Mouse (Mus musculus) gastrocnemius, adult 2 months (tissue): ENCODE results near the gene Slc22a15. TPM values are rescaled to one million over a fixed set of nuclear protein-coding genes. Genes with fewer than 3 reads are reported as not detected.
"Not testable (repeated sequence)": the region's sequence is repeated elsewhere in the genome, so short reads cannot be mapped to it uniquely, and the experiment has no call there.

Source experiments
- DNase-seq: peaks from one replicate; pipeline ENCODE4 v3.0.0; 2022
- H3K27ac ChIP-seq: fragments of 200-600 bp; 2 replicates; pipeline ENCODE4 v1.8.1; 2022; ENCODE audit warnings: mild to moderate bottlenecking
- H3K4me3 ChIP-seq: fragments of 200-600 bp; 2 replicates; pipeline ENCODE4 v1.8.1; 2022; ENCODE audit warnings: mild to moderate bottlenecking, moderate library complexity
- CTCF ChIP-seq: fragments of 200-600 bp; IDR thresholded peaks from 2 replicates; pipeline ENCODE4 v1.8.1; 2022; ENCODE audit warnings: antibody characterized with exemption, mild to moderate bottlenecking, moderate library complexity
- intact Hi-C: fragments of 180-260 bp; cut with DNase I; formaldehyde crosslinking; loops from one replicate; pipeline ENCODE4 v1.15.1; 2025
- total RNA-seq, 2 experiments: library from RNA; stranded (reverse); gene quantifications; 2 replicates each; pipeline ENCODE4 v1.2.3; 2021

The Slc22a15 gene
- total RNA-seq, 2 experiments from 2014 or later: 0.41 to 0.98 TPM

- peak; percentile 27; the same call in 1 of the 2 replicates for TF ChIP-seq CTCF
- Histone ChIP-seq H3K27ac (no peak overlapping the region), H3K4me3 (no peak overlapping the region)
- no peak for DNase-seq
- intact Hi-C loops: no loop called here
Measured at GRCm38 (mm10) chr3:101839327-101839726, 84.9 kb downstream of the Slc22a15 start.

GRCm38 (mm10) chr3:101836971-101837370 is 87.3 kb downstream of the Slc22a15 start:
- intact Hi-C loops: no loop called here
- Histone ChIP-seq H3K4me3 (no peak overlapping the region), H3K27ac (no peak overlapping the region)
- no peak for TF ChIP-seq CTCF
- no peak for DNase-seq

GRCm38 (mm10) chr3:101836532-101836931 is 87.7 kb downstream of the Slc22a15 start:
- intact Hi-C loops: no loop called here
- 0 out of 2 replicates have a peak overlapping the region, but pooled peaks have one; percentile 12 for H3K27ac ChIP-seq
- no peak for TF ChIP-seq CTCF
- DNase-seq: no peak
- peak overlapping the region; percentile 50 for H3K4me3 ChIP-seq

- Histone ChIP-seq H3K27ac (0 out of 2 replicates have a peak overlapping the region, but pooled peaks have one; percentile 12), H3K4me3 (peak overlapping the region; percentile 50)
- no peak for TF ChIP-seq CTCF
- intact Hi-C loops: no loop called here
- peak; percentile 77 for DNase-seq
Measured at GRCm38 (mm10) chr3:101836045-101836444, 88.2 kb downstream of the Slc22a15 start.

- no peak for DNase-seq
- TF ChIP-seq CTCF: no peak
- Histone ChIP-seq H3K27ac (no peak overlapping the region), H3K4me3 (no peak overlapping the region)
- intact Hi-C loops: no loop called here
Measured at GRCm38 (mm10) chr3:101831189-101831858, 92.9 kb downstream of the Slc22a15 start.

GRCm38 (mm10) chr3:101829881-101830616 is 94.2 kb downstream of the Slc22a15 start:
- no peak overlapping the region for H3K27ac ChIP-seq
- no peak overlapping the region for H3K4me3 ChIP-seq
- intact Hi-C loops: no loop called here
- no peak for DNase-seq
- no peak for TF ChIP-seq CTCF

GRCm38 (mm10) chr3:101828595-101828994 is 95.7 kb downstream of the Slc22a15 start:
- no peak for DNase-seq
- intact Hi-C loops: no loop called here
- no peak overlapping the region for H3K27ac ChIP-seq
- TF ChIP-seq CTCF: no peak
- no peak overlapping the region for H3K4me3 ChIP-seq

- DNase-seq: no peak
- no peak for TF ChIP-seq CTCF
- intact Hi-C loops: no loop called here
- no peak overlapping the region for H3K4me3 ChIP-seq
- H3K27ac ChIP-seq: no peak overlapping the region
Measured at GRCm38 (mm10) chr3:101827220-101827715, 97.0 kb downstream of the Slc22a15 start.

GRCm38 (mm10) chr3:101824338-101824737 is 99.9 kb downstream of the Slc22a15 start:
- Histone ChIP-seq H3K27ac (no peak overlapping the region), H3K4me3 (no peak overlapping the region)
- DNase-seq: no peak
- intact Hi-C loops: no loop called here
- TF ChIP-seq CTCF: no peak

- DNase-seq: no peak
- TF ChIP-seq CTCF: peak; percentile 29; the same call in 1 of the 2 replicates
- Histone ChIP-seq H3K4me3 (no peak overlapping the region), H3K27ac (no peak overlapping the region)
- intact Hi-C loops: no loop called here
Measured at GRCm38 (mm10) chr3:101822052-101822451, 102.2 kb downstream of the Slc22a15 start.

GRCm38 (mm10) chr3:101820708-101821107 is 103.5 kb downstream of the Slc22a15 start:
- H3K27ac ChIP-seq, DNase-seq, H3K4me3 ChIP-seq, intact Hi-C loops: not testable (repeated sequence)

- no peak for DNase-seq
- intact Hi-C loops: loop anchor here (10.0 kb wide), 1 partner anchor 511 kb away; no protein-coding TSS in a partner anchor
- H3K4me3 ChIP-seq: no peak overlapping the region
- TF ChIP-seq CTCF: no peak
- H3K27ac ChIP-seq: no peak overlapping the region
Measured at GRCm38 (mm10) chr3:101816006-101816405, 108.2 kb downstream of the Slc22a15 start.

- H3K4me3 ChIP-seq: no peak overlapping the region
- no peak for TF ChIP-seq CTCF
- H3K27ac ChIP-seq: no peak overlapping the region
- DNase-seq: no peak
- intact Hi-C loops: loop anchor here (5.0 to 10.0 kb wide), 2 partner anchors 442 to 510 kb away; no protein-coding TSS in a partner anchor
Measured at GRCm38 (mm10) chr3:101814790-101815189, 109.5 kb downstream of the Slc22a15 start.
